In genomic region chr3:51340552-51341267, GRCm38 (mm10) we compare ENCODE assay signal across 8 mouse cellular contexts. TPM values are rescaled to one million over a fixed set of nuclear protein-coding genes. Genes with fewer than 3 reads are reported as not detected.
DNase-seq lines count a peak whose midpoint lies in the region; ATAC-seq and TF ChIP-seq lines count a peak whose summit lies in the region.

Gene Elf2, minus strand, starts transcription at chr3:51340663.

- peak within 1 kb of the TSS; percentile 91 for H3K4me3 ChIP-seq in cortical plate, adult 2 months (ENCODE audit: insufficient read depth, low read length)

- TF ChIP-seq CTCF in cortical plate, adult 2 months (IDR thresholded peaks at IDR 0.05; ENCODE audit: extremely low read depth, insufficient read depth, low read length): no peak

- peaks cover 1% of the 10 kb centered on the region; the same call in 1 of the 2 replicates for H3K4me1 ChIP-seq in cortical plate, adult 2 months (ENCODE audit: control insufficient read depth, insufficient read depth, low read length)

- intact Hi-C loops in left cerebral cortex, postnatal 10 days (cut with DNase I): loop anchor here (2.0 kb wide), 1 partner anchor 18 kb away; no protein-coding TSS in a partner anchor

- H3K27ac ChIP-seq in cortical plate, adult 2 months (ENCODE audit: insufficient read depth, low read length): peak within 1 kb of the TSS; percentile 100

- TF ChIP-seq POLR2A in cortical plate, adult 2 months (IDR thresholded peaks at IDR 0.05; ENCODE audit: extremely low read depth, insufficient read depth, low read length): no peak

- ATAC-seq in megakaryocyte progenitor cell, adult 5-6 weeks (replicated peaks; ENCODE audit: poor library complexity): peak; percentile 64

- DNase-seq in adrenal gland, adult (ENCODE audit: inconsistent age in 2 of 2, low spot score in 1 of 2): peak; percentile 96 to 98
- peak; percentile 86 for DNase-seq in gastrocnemius, postnatal 10 days
- DNase-seq in induced T-regulatory cell, adult 2 months (ENCODE audit: low read depth): peak; percentile 90
- peak; percentile 42 to 91 for DNase-seq in left cerebral cortex, postnatal 10 days (ENCODE audit: extremely low spot score in 1 of 2, low spot score in 2 of 2)
- DNase-seq in right cerebral cortex, postnatal 10 days (ENCODE audit: low spot score in 2 of 2): peak; percentile 84 to 85
- DNase-seq in urinary bladder, postnatal 25 days (ENCODE audit: low spot score): peak; percentile 75

RNA-seq across cellular contexts. Expression of gene Elf2, which starts in this region (rescaled TPM):
- polyA plus RNA-seq in cortical plate, adult 2 months (2012; rRNA removed): 25.9 and 26.8 TPM in 2 replicates
- 10 to 100 TPM; 50.9 to 58.2 TPM for total RNA-seq in gastrocnemius, postnatal 10 days (2021)
- total RNA-seq in left cerebral cortex, postnatal 10 days (2021): 10 to 100 TPM; 24.6 to 26.5 TPM
- 40.3 and 43.1 TPM in 2 replicates for total RNA-seq in megakaryocyte progenitor cell, adult 5-6 weeks (2015)
- total RNA-seq in megakaryocyte progenitor cell, adult 5-6 weeks (2017): 96.0 and 124 TPM in 2 replicates

Comparison
In these comparisons a context has a peak if more than half of its experiments do, and no peak if none do; other contexts are left out.
1. Peak in every context shown above with its lines: DNase-seq, ATAC-seq, H3K4me3 ChIP-seq and H3K27ac ChIP-seq.